Mouse (Mus musculus) thymus, postnatal 0 days (tissue): ENCODE data around the gene Nr3c2. TPM values are rescaled to one million over a fixed set of nuclear protein-coding genes. Genes with fewer than 3 reads are reported as not detected.

Experiments used
- DNase-seq: peaks from one replicate; pipeline ENCODE4 v3.0.0-alpha.2; 2015; ENCODE audit warnings: low spot score
- polyA plus RNA-seq: library from polyadenylated mRNA; unstranded; fragments of >200 nt; fragmentation: Nextera tagmentation; extraction: Ambion mirVana; gene quantifications from 2 replicates; pipeline ENCODE4 v1.2.1, GENCODE M21; 2015

The Nr3c2 gene
- polyA plus RNA-seq, 1 experiment from 2014 or later = 0.91 TPM

DNA sequence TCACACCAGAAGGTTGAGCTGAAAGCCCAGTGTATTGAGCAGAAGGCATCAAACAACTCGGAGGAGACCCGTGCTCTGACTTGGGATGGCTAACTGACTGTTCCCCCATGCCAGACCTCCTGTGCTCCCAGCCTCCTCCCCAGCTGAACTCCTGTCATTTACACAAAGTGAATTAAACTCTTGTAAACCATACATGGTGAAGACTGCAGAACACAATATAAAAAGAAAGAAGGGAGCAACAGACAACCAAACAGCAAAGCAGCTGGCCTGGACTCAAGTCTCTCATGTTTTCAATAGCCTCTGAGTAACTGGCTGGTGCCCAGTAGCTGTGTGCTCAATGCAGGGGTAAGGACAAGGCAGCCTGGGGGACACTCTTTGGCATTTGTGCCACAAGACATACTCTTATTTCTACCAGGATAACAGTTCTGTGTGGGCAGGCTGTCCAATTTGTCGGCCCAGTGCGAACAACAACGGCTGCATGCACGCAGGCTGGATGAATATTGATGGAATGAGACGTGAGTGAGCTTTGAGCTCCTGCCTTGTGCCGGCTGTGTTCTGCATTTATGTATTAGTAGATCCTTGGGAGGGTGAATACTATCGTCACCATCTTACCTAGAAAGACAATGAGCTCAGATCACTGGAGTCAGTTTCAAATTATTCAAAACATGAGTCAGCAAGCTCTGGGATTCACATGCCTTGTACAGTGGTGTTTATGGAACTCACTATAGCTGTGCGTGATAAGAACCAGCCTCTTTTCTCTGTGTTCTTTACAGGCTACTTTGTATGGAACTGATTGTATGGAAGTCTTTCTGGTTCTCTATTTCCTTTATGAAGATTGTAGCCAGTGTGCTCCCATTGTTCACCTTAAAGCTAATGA, 152.4 kb downstream of the Nr3c2 start:
- DNase-seq = no peak

GRCm38 (mm10) chr8:77055492-77056021, 156.3 kb downstream of the Nr3c2 start:
- DNase-seq = no peak

DNA sequence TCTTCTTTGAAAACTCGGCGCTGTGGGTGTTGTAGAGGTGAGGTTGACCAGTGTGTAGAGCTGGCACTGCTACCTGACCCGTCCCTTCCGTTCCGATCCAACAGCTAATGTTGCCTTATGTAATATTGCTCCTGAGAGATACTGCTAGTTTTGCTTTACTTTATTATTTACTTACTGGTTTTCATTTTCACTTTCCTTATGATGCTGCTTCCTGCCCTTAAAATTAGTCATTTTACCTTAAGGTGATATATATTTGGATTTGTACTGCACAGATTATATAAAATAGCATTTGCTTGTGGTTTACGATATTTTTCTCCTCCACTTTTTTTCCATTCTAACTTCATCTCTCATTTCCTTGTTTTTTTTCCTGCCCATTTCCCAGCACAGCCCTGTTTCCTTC, 157.6 kb downstream of the Nr3c2 start:
- no peak for DNase-seq

DNA sequence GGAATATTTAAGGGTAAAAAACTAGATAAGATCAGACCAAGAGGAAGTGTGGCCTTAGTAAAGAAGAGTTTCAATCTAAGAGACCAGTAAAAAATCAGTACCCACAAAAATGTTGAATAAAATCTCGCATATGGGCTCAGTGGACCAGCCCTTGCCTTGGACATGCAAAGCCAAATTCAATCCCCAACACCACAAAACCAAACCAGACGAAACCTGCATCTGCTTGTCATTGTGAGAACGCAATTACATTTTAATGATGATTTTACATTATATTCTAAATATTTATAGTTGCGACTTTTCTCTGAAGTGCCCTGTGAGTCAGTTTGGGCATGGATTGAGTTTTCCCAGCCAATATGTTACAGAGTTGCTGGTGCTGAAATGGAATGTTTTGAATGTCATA, 183.4 kb downstream of the Nr3c2 start:
- DNase-seq = no peak

- no peak for DNase-seq
These were observed 186.8 kb downstream of the Nr3c2 start for GRCm38 (mm10) chr8:77086036-77086435.

- DNase-seq = no peak
These were observed 197.5 kb downstream of the Nr3c2 start for GRCm38 (mm10) chr8:77096721-77097120.

DNA sequence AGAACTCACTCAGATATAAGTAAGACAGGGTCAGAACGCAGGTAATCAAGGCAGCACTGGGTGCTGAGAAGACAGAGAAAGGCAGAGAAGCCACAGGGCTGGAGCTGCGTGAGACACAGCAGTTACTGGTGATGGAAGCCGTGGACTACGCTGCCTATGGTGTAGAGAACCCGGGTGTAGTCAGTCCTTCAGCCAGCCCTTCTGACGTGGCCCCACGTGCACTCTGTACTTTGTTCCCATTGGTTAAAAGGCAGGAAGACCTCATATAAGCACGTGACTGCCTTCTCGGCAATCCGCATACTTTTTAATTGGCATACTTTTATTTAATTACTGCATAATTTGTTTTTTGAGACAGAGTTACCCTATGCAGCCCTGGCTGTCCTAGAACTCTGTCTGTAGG, 198.9 kb downstream of the Nr3c2 start:
- DNase-seq = no peak

DNA sequence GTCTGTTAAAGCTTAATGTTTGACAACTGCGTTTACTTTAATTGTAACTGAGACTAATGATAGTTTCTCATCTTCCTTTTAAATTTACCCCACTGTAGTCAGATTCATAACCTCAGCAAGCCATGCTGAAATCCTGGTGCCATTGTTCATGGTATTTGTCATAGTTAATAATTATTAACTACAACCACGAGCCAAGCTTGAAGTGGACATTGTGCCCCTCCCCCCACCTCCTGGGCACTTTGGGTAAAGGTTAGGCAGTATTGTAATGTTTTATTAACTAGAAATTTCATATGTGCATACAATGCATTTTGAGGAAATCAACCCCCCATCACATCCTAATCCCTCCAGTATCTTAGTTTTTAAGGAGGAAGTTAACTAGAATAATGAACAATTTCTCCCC, 201.1 kb downstream of the Nr3c2 start:
- no peak for DNase-seq

- DNase-seq = no peak
These were observed 203.6 kb downstream of the Nr3c2 start for GRCm38 (mm10) chr8:77102879-77103278.

GRCm38 (mm10) chr8:77112719-77113118, 213.5 kb downstream of the Nr3c2 start:
- no peak for DNase-seq

DNA sequence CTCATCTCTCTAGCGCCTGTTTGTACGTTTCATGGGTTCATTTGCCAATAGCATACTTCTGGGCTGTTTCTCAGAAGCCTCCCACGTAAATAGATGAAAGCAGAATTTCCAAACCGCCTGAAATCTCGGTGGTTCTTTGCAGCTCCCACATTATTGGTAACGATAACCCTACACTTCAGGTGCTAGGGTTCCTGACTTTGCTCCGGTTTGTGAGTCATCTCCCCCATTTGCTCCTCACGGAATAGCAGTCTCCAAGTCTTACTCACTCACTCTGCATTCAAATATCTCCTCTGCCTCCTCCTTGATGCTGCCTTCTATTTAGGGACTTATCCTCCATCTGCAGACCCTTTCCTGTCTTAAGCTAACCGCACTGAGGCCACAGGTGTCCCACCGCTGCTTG, 215.5 kb downstream of the Nr3c2 start:
- no peak for DNase-seq

DNA sequence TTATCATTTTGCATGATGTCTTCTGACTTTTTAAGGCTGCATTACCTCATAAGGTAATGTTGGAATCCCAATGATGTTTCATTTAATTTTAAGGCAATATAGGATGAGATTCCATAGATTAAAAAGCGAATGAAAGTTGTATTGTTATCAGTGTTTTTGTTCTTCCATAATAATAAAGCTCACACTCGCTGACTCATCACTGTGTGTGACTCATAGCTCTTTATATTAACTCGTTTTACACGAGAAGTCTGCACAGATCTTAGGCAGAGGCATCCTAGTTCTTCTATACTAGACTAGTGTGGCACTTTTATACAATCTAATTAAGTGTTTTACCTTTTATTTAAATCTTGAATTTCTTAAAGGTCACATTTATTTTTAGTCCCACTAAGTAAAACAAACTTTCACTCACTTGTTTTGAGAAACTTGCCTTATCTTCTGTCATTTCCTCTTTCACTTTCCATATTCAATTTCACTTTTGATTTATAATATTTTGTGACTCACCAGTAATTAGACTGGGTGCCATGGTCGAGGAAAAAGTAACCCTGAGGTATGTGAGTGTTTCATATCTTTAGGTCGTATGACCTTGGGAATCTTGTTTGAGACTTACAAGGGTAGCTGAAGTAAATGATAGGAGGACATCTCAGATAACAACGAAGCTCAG, 217.3 kb downstream of the Nr3c2 start:
- DNase-seq = no peak

DNA sequence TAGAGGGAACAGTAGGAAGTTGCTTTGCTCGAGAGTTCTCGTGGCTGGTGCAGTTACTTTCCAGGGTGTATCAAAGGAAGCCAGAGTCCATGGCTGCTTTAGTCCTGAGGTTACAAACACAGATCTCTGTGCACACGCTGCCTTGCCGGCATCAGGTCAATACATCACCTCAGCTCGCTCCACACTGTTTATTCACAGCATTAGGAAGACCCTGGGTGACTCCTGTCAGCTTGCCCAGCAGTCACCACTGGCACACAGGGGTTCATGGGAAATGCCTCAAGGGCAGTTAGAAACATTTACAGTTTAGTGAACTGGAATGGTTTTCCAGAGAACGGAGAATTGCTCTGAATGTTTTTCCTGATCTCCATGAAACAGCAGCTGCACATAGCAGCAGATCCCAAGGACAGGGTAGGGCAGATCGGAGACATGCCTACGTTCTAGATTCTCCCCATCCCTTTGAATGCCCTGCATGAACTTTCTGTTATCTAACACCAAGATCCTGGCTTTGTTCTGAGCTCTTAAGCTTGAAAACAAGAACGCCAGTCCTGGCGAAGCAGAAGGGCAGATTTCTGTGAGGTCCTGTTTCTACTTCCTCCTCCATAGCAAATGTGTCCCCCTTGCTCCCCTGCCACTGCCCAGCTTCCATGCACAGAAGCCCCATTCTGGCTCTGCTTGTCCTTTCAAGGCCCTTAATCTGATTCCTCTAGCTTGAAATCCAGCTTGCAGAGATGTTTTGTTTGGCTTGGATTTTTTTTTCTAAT, 221.7 kb downstream of the Nr3c2 start:
- DNase-seq = no peak

- DNase-seq = no peak
These were observed 222.3 kb downstream of the Nr3c2 start for GRCm38 (mm10) chr8:77121571-77121890.

- DNase-seq = no peak
These were observed 223.1 kb downstream of the Nr3c2 start for GRCm38 (mm10) chr8:77122300-77122699.

DNA sequence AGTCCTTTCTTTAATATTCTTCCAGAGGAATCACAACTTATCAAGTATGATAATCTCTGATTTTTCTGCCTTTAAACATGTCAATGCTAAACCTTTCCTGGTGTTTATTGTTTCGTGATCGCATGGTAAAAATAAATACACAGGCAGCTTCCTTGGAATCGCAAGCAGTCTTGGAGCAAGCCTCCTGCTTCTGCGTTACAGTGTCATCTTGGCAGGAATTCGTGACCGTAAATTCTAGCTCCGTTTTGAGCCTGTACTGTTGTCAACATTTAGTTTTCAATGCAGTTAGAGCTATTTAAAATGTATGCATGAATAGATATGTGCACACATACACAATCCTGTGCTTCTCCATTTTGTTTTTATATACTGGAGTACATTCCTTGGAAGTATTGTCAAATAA, 226.5 kb downstream of the Nr3c2 start:
- DNase-seq = no peak

DNA sequence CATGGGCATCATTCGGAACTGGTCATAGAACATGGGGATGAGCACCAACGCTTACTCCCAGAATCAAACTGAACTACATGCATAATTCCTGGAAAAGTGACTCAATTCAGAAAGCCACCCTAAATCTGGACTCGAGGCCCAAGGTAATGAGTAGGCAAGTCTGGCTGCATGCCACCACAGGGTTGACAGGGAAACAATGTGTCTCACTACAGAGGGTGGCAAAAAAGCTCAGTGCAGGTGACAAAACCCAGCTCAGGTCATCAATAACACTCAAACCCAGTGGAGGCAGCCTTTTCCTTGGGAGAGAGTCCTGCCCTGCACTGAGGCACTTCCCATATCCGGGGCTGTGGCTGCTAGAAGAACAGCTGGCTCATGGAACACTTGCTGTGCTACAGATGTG, 228.8 kb downstream of the Nr3c2 start:
- DNase-seq = no peak

GRCm38 (mm10) chr8:77132903-77133637, 233.8 kb downstream of the Nr3c2 start:
- no peak for DNase-seq

GRCm38 (mm10) chr8:77133797-77134385, 234.6 kb downstream of the Nr3c2 start:
- no peak for DNase-seq

GRCm38 (mm10) chr8:77145285-77145684, 246.0 kb downstream of the Nr3c2 start:
- no peak for DNase-seq

DNA sequence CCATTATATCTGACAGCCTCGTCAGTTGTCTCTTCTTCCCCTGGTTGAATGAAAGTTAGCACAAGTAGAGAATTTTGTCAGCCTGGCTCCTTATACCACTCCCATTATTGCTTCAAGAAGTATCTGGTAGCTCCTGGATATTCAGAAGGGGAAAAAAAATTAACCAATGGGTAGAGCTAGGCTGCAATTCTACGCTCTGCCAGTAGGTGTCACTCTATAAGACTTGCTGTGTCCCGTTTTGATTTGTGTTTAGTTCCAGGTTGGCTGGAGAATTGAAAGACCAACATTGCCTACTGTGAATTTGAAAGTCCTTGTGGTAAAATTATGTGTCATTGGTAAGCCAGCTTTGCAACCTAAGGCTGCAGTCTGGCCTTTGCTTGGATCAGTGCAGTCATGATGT, 255.3 kb downstream of the Nr3c2 start:
- DNase-seq = peak; percentile 61
